Comparison of ENCODE assay signal across 31 mouse cellular contexts in genomic region chr13:98683412-98683811, GRCm38 (mm10). TPM values are rescaled to one million over a fixed set of nuclear protein-coding genes. Genes with fewer than 3 reads are reported as not detected.
"Had no signal": no experiment of that assay in that cellular context is flagged by ENCODE, and none has a peak within 500 bp of the region (broad histone marks: within the 10 kb centered on the region; RNA-seq: fewer than 3 reads in every experiment).

No protein-coding gene starts in this region.

- DNase-seq: gastrocnemius, postnatal 14 days; gastrocnemius, postnatal 36 days; heart, postnatal 14 days; heart, postnatal 36 days; kidney, adult 11 months; kidney, adult 9 months; kidney, postnatal 14 days; kidney, postnatal 36 days; layer of hippocampus, adult 9-11 months; layer of hippocampus, postnatal 36 days; left cerebral cortex, postnatal 4 days; liver, embryonic 13.5 days had no signal

- H3K27ac ChIP-seq: heart, adult 2 months; heart, embryonic 13.5 days; heart, embryonic 15.5 days; hindbrain, embryonic 10.5 days; hindbrain, embryonic 12.5 days; hindbrain, embryonic 14.5 days; limb, embryonic 13.5 days; limb, embryonic 15.5 days; liver, embryonic 13.5 days; liver, embryonic 15.5 days had no signal

- H3K4me1 ChIP-seq: liver, embryonic 13.5 days; liver, embryonic 15.5 days had no signal

- H3K9me3 ChIP-seq: heart, embryonic 13.5 days; heart, embryonic 15.5 days; hindbrain, embryonic 10.5 days; hindbrain, embryonic 12.5 days; limb, embryonic 13.5 days; limb, embryonic 15.5 days; liver, embryonic 13.5 days; liver, embryonic 15.5 days had no signal

- ATAC-seq: hindbrain, embryonic 16.5 days had no signal

- H3K27me3 ChIP-seq: heart, embryonic 15.5 days; hindbrain, embryonic 12.5 days; limb, embryonic 15.5 days; liver, embryonic 13.5 days; liver, embryonic 15.5 days had no signal

- H3K4me3 ChIP-seq: heart, adult 2 months; heart, embryonic 13.5 days; heart, embryonic 15.5 days; hindbrain, embryonic 10.5 days; hindbrain, embryonic 12.5 days; limb, embryonic 13.5 days; limb, embryonic 15.5 days; liver, embryonic 13.5 days; liver, embryonic 15.5 days had no signal

- H3K36me3 ChIP-seq: heart, embryonic 13.5 days; heart, embryonic 15.5 days; hindbrain, embryonic 10.5 days; hindbrain, embryonic 12.5 days; limb, embryonic 13.5 days; limb, embryonic 15.5 days; liver, embryonic 13.5 days; liver, embryonic 15.5 days had no signal

RNA-seq across cellular contexts. Expression of gene Tmem171, which starts 11.2 kb away (rescaled TPM):
- total RNA-seq: left cerebral cortex, postnatal 25 days had no signal
- polyA plus RNA-seq: hindbrain, embryonic 10.5 days; hindbrain, embryonic 14.5 days; limb, embryonic 11.5 days; liver, embryonic 13.5 days had no signal

RNA-seq across cellular contexts. Expression of gene Tmem174, which starts 46.2 kb away (rescaled TPM):
- total RNA-seq: gastrocnemius, adult 18-20 months; gastrocnemius, adult 8-10 months; gastrocnemius, postnatal 14 days; gastrocnemius, postnatal 36 days; heart, adult 2 months; heart, postnatal 14 days; heart, postnatal 36 days; layer of hippocampus, postnatal 14 days; left cerebral cortex, postnatal 10 days; left cerebral cortex, postnatal 4 days had no signal
- polyA plus RNA-seq: gonadal fat pad, adult 2 months; heart, adult 2 months; heart, embryonic 13.5 days; heart, embryonic 15.5 days; heart, postnatal 0 days; hindbrain, embryonic 10.5 days; hindbrain, embryonic 12.5 days; hindbrain, embryonic 14.5 days; limb, embryonic 11.5 days; limb, embryonic 13.5 days; limb, embryonic 15.5 days; liver, embryonic 11.5 days; liver, embryonic 13.5 days; liver, embryonic 15.5 days had no signal
